Mouse (Mus musculus) CH12.LX (cell line): ENCODE results near the gene Mrps23. TPM values are rescaled to one million over a fixed set of nuclear protein-coding genes. Genes with fewer than 3 reads are reported as not detected.

Experiments
- DNase-seq: peaks from one replicate; pipeline ENCODE4 v3.0.0-alpha.2; 2013; ENCODE audit errors: extremely low read depth
- H3K27ac ChIP-seq: 2 replicates; pipeline ENCODE4 v1.5.1; 2012; ENCODE audit warnings: low read depth, mild to moderate bottlenecking, control low read depth, moderate library complexity; ENCODE audit not compliant: insufficient read depth
- H3K27me3 ChIP-seq: replicated peaks from 2 replicates; pipeline ENCODE3; 2012; ENCODE audit warnings: inconsistent platforms
- H3K36me3 ChIP-seq, 2 experiments: replicated peaks in 1 of 2; 2 replicates each; pipeline versions ENCODE3 to v1.6.1; 2012; ENCODE audit warnings: inconsistent platforms in 1 of 2, low read length in 1 of 2, mild to moderate bottlenecking in 1 of 2, mixed read lengths in 1 of 2, moderate library complexity in 1 of 2; ENCODE audit not compliant: control insufficient read depth in 1 of 2, insufficient read depth in 1 of 2
- H3K4me1 ChIP-seq, 2 experiments: 2 replicates each; pipeline ENCODE4 v1.6.1; 2012; ENCODE audit warnings: inconsistent platforms in 1 of 2, moderate library complexity in 1 of 2; ENCODE audit not compliant: insufficient read depth in 2 of 2, control insufficient read depth in 1 of 2
- H3K4me2 ChIP-seq: 2 replicates; pipeline ENCODE4 v1.6.1; 2012; ENCODE audit warnings: low read depth, mild to moderate bottlenecking, control low read depth; ENCODE audit not compliant: poor library complexity, insufficient read depth, severe bottlenecking
- H3K4me3 ChIP-seq, 3 experiments: fragments of 150-350 bp in 1 of 3; sonication (generic) in 1 of 3; replicated peaks in 1 of 3; 2 replicates each; pipeline versions ENCODE3 to v1.5.1; 2011 to 2012; ENCODE audit warnings: low read depth in 2 of 3, low read length in 2 of 3, mild to moderate bottlenecking in 2 of 3, moderate library complexity in 2 of 3, control low read depth in 1 of 3, improper control_type of control experiment in 1 of 3, inconsistent platforms in 1 of 3, mixed read lengths in 1 of 3; ENCODE audit not compliant: poor library complexity in 1 of 3
- H3K79me2 ChIP-seq: replicated peaks from 2 replicates; pipeline ENCODE4 v1.6.1; 2012; ENCODE audit warnings: mild to moderate bottlenecking, moderate library complexity; ENCODE audit not compliant: control insufficient read depth, poor library complexity, insufficient read depth, severe bottlenecking; ENCODE audit errors: extremely low read depth
- H3K9ac ChIP-seq: 2 replicates; pipeline ENCODE4 v1.6.1; 2012; ENCODE audit warnings: low read depth, mild to moderate bottlenecking, control low read depth, moderate library complexity; ENCODE audit not compliant: insufficient read depth
- H3K9me3 ChIP-seq: replicated peaks from 2 replicates; pipeline ENCODE3; 2012; ENCODE audit warnings: low read length, inconsistent platforms, mixed read lengths
- CTCF ChIP-seq, 2 experiments: IDR thresholded peaks in 1 of 2; conservative IDR thresholded peaks in 1 of 2; 2 replicates each; pipeline ENCODE4 v1.5.1; 2011 to 2012; ENCODE audit warnings: low read depth in 2 of 2, low read length in 2 of 2, improper control_type of control experiment in 1 of 2, inconsistent platforms in 1 of 2, mild to moderate bottlenecking in 1 of 2, moderate library complexity in 1 of 2
- ELF1 ChIP-seq: IDR thresholded peaks from 2 replicates; pipeline ENCODE4 v1.6.1; 2014; ENCODE audit warnings: low read depth, mild to moderate bottlenecking, inconsistent platforms, low read length, improper control_type of control experiment
- IRF4 ChIP-seq: IDR thresholded peaks from 2 replicates; pipeline ENCODE4 v1.6.1; 2014; ENCODE audit warnings: low read depth, mild to moderate bottlenecking, inconsistent platforms, low read length, improper control_type of control experiment
- JUN ChIP-seq: IDR thresholded peaks from 2 replicates; pipeline ENCODE4 v1.6.1; 2011; ENCODE audit warnings: low read depth, mild to moderate bottlenecking, low read length, improper control_type of control experiment, moderate library complexity; ENCODE audit not compliant: insufficient read depth
- KAT2A ChIP-seq: IDR thresholded peaks from 2 replicates; pipeline ENCODE4 v1.6.1; 2012; ENCODE audit warnings: low read length, improper control_type of control experiment, inconsistent platforms; ENCODE audit not compliant: insufficient replicate concordance
- MAFK ChIP-seq: IDR thresholded peaks from 2 replicates; pipeline ENCODE4 v1.6.1; 2011; ENCODE audit warnings: low read length, improper control_type of control experiment; ENCODE audit not compliant: insufficient replicate concordance
- MXI1 ChIP-seq: IDR thresholded peaks from 2 replicates; pipeline ENCODE4 v1.6.1; 2011; ENCODE audit warnings: mild to moderate bottlenecking, low read depth, low read length, improper control_type of control experiment
- POLR2A ChIP-seq: IDR thresholded peaks from 2 replicates; pipeline ENCODE4 v1.6.1; 2011; ENCODE audit warnings: low read depth, mild to moderate bottlenecking, improper control_type of control experiment, low read length
- POLR2AphosphoS2 ChIP-seq: IDR thresholded peaks from 2 replicates; pipeline ENCODE4 v1.6.1; 2011; ENCODE audit warnings: low read depth, low read length, improper control_type of control experiment
- SIN3A ChIP-seq: IDR thresholded peaks from 2 replicates; pipeline ENCODE4 v1.6.1; 2012; ENCODE audit warnings: low read length, improper control_type of control experiment, inconsistent platforms
- SMC3 ChIP-seq: IDR thresholded peaks from 2 replicates; pipeline ENCODE4 v1.6.1; 2011; ENCODE audit warnings: low read depth, low read length, improper control_type of control experiment
- TCF12 ChIP-seq: IDR thresholded peaks from 2 replicates; pipeline ENCODE4 v1.6.1; 2014; ENCODE audit warnings: low read depth, mild to moderate bottlenecking, inconsistent platforms, low read length, improper control_type of control experiment
- ZKSCAN1 ChIP-seq: IDR thresholded peaks from 2 replicates; pipeline ENCODE4 v1.6.1; 2012; ENCODE audit warnings: low read depth, inconsistent platforms, low read length, improper control_type of control experiment, borderline replicate concordance
- dilution Hi-C: fragments of 300-500 bp; cut with MboI; formaldehyde crosslinking; loops from 2 replicates; pipeline ENCODE4 v1.14.3; 2020; ENCODE audit warnings: low sequenced_read_pairs; ENCODE audit not compliant: extremely low pct_unique_long_range_greater_than_20kb, extremely low pct_ligation_motif_present
- in situ Hi-C: fragments of 300-500 bp; cut with MboI; formaldehyde crosslinking; loops from 3 replicates; pipeline ENCODE4 v1.14.3; 2019; ENCODE audit warnings: low sequenced_read_pairs, low pct_ligation_motif_present, low pct_unique_long_range_greater_than_20kb, mixed read lengths
- polyA plus RNA-seq: library from polyadenylated mRNA; unstranded; fragments of >175 nt; gene quantifications from 2 replicates; pipeline ENCODE4 v1.2.1, GENCODE M21; 2012; ENCODE audit warnings: low read depth; ENCODE audit not compliant: insufficient read length
- total RNA-seq, 2 experiments: library from RNA; depleted of rRNA; stranded (reverse); fragments of 300-350 nt in 1 of 2; fragments of >200 nt in 1 of 2; gene quantifications; 2 replicates each; pipeline ENCODE4 v1.2.3; 2012 to 2014

The Mrps23 gene
- total and polyA plus RNA-seq, 3 experiments = 185 to 233 (median 227) TPM

- Histone ChIP-seq H3K79me2 (no peaks in the 10 kb centered on the region), H3K4me3 (no peak overlapping the region), H3K27ac (no peak overlapping the region), H3K9me3 (peaks cover 12% of the 10 kb centered on the region), H3K36me3 (no peaks in the 10 kb centered on the region), H3K27me3 (peaks cover 8% of the 10 kb centered on the region), H3K4me1 (peaks cover 4 to 16% of the 10 kb centered on the region in 2 experiments), H3K4me2 (no peak overlapping the region), H3K9ac (no peak overlapping the region)
- no peak for DNase-seq
- in situ Hi-C loops = no loop called here
- dilution Hi-C loops = no loop called here
- TF ChIP-seq MXI1 = no peak
- TF ChIP-seq ZKSCAN1 = no peak
- TF ChIP-seq POLR2AphosphoS2 = no peak
Measured at GRCm38 (mm10) chr11:88248636-88249035, 44.4 kb downstream of the Mrps23 start.

GRCm38 (mm10) chr11:88250568-88250967 lies 46.4 kb downstream of the Mrps23 start:
- no peaks in the 10 kb centered on the region for H3K36me3 ChIP-seq
- no peak for DNase-seq
- in situ Hi-C loops = loop anchor here (10.0 kb wide), 1 partner anchor 574 kb away; no protein-coding TSS in a partner anchor
- no peaks in the 10 kb centered on the region for H3K79me2 ChIP-seq
- no peak for TF ChIP-seq SIN3A
- no peak for TF ChIP-seq KAT2A
- TF ChIP-seq JUN = no peak
- no peak for TF ChIP-seq TCF12
- TF ChIP-seq MAFK = no peak
- TF ChIP-seq, all 38 proteins: peak for 0
- Histone ChIP-seq H3K4me3 (no peak overlapping the region), H3K4me1 (peaks cover 4 to 19% of the 10 kb centered on the region in 2 experiments), H3K27ac (no peak overlapping the region), H3K9ac (no peak overlapping the region), H3K27me3 (peaks cover 11% of the 10 kb centered on the region), H3K9me3 (peaks cover 4% of the 10 kb centered on the region), H3K4me2 (no peak overlapping the region)
- dilution Hi-C loops = no loop called here

GRCm38 (mm10) chr11:88251295-88251694 lies 47.1 kb downstream of the Mrps23 start:
- H3K79me2 ChIP-seq = no peaks in the 10 kb centered on the region
- dilution Hi-C loops (no loop called here), in situ Hi-C loops (loop anchor here (10.0 kb wide), 1 partner anchor 574 kb away; no protein-coding TSS in a partner anchor)

More at GRCm38 (mm10) chr11:88251295-88251694, 47.1 kb downstream of the Mrps23 start:
- TF ChIP-seq POLR2A (no peak), SMC3 (no peak), CTCF (conservative IDR thresholded peaks at IDR 0.05 in 1 of 2, IDR thresholded peaks at IDR 0.05 in 1 of 2; ENCODE audit: low read depth in 2 of 2, low read length in 2 of 2) (0 out of 4 replicates have a peak, but pooled peaks of 1 of the 2 experiments have one; percentile 6), POLR2AphosphoS2 (no peak), ELF1 (no peak), IRF4 (no peak)
- Histone ChIP-seq H3K4me1 (peaks cover 4 to 19% of the 10 kb centered on the region in 2 experiments), H3K4me3 (no peak overlapping the region), H3K27ac (no peak overlapping the region), H3K27me3 (peaks cover 15% of the 10 kb centered on the region), H3K4me2 (no peak overlapping the region), H3K9me3 (peaks cover 4% of the 10 kb centered on the region), H3K9ac (no peak overlapping the region), H3K36me3 (no peaks in the 10 kb centered on the region)
- DNase-seq = no peak
